Mouse (Mus musculus): Measurements from ENCODE around the gene Styxl1. TPM values are rescaled to one million over a fixed set of nuclear protein-coding genes. Genes with fewer than 3 reads are reported as not detected.

The Styxl1 gene
- 0.14 TPM in 2 replicates for polyA plus RNA-seq (2016; fragmentation: Nextera tagmentation; extraction: Ambion mirVana)

GRCm38 (mm10) chr5:135777796-135778470 is at the start of gene Styxl1:
Gene Styxl1, minus strand, starts transcription at chr5:135778385.
- no peak for DNase-seq (ENCODE audit: low spot score)
- WGBS = under 1% methylated on average over 45 of the region's 45 CpGs
- H3K27ac ChIP-seq = peak within 1 kb of the TSS; percentile 98
- no peaks in the 10 kb centered on the region for H3K27me3 ChIP-seq (ENCODE audit: insufficient read depth, poor library complexity, severe bottlenecking)
- H3K9me3 ChIP-seq = no peaks in the 10 kb centered on the region
- peak within 1 kb of the TSS; percentile 91 for H3K4me3 ChIP-seq
- H3K4me1 ChIP-seq = peaks cover 22% of the 10 kb centered on the region
- peaks cover 24% of the 10 kb centered on the region for H3K36me3 ChIP-seq

- Histone ChIP-seq H3K27ac (no peak overlapping the region), H3K27me3 (ENCODE audit: insufficient read depth, poor library complexity, severe bottlenecking) (peaks cover 26% of the 10 kb centered on the region), H3K4me1 (no peaks in the 10 kb centered on the region; the same call in 1 of the 2 replicates), H3K4me3 (no peak overlapping the region), H3K36me3 (no peaks in the 10 kb centered on the region), H3K9me3 (no peaks in the 10 kb centered on the region)
- 44% methylated on average over 6 of the region's 6 CpGs for WGBS
- no peak for DNase-seq (ENCODE audit: low spot score)
Measured at GRCm38 (mm10) chr5:135826225-135826624, 48.0 kb upstream of the Styxl1 start.

GRCm38 (mm10) chr5:135824517-135824916 is 46.3 kb upstream of the Styxl1 start:
- 49% methylated on average over 3 of the region's 3 CpGs for WGBS
- peaks cover 43% of the 10 kb centered on the region for H3K27me3 ChIP-seq (ENCODE audit: insufficient read depth, poor library complexity, severe bottlenecking)
- H3K36me3 ChIP-seq = no peaks in the 10 kb centered on the region
- H3K4me1 ChIP-seq = no peaks in the 10 kb centered on the region; the same call in 1 of the 2 replicates
- no peak for DNase-seq (ENCODE audit: low spot score)
- no peak overlapping the region for H3K4me3 ChIP-seq
- H3K9me3 ChIP-seq = no peaks in the 10 kb centered on the region
- no peak overlapping the region for H3K27ac ChIP-seq

GRCm38 (mm10) chr5:135822316-135822944 is 44.2 kb upstream of the Styxl1 start:
- no peaks in the 10 kb centered on the region; the same call in 1 of the 2 replicates for H3K4me1 ChIP-seq
- peaks cover 59% of the 10 kb centered on the region for H3K27me3 ChIP-seq (ENCODE audit: insufficient read depth, poor library complexity, severe bottlenecking)
- H3K27ac ChIP-seq = no peak overlapping the region
- H3K36me3 ChIP-seq = no peaks in the 10 kb centered on the region
- H3K4me3 ChIP-seq = no peak overlapping the region
- no peaks in the 10 kb centered on the region for H3K9me3 ChIP-seq
- WGBS = 35% methylated on average over 7 of the region's 7 CpGs
- no peak for DNase-seq (ENCODE audit: low spot score)

DNA sequence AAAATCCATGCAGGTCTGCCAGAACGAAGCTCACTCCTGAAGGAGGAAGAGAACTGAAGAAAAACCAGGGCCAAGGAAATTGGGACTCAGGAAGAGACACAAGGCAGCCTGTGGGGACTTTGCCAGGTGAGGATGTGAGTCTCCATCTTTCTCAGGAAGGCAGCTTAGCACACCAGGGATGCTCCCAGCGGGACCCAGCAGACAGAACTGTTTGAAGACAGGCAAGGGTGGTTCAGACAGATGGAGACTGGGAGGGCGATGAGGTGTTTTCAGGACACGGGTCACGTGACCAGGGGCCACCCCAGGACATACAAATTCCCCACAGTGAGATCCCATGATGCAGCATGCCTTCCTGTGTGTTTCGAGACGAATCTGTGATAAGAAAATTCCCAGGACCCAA is 40.3 kb upstream of the Styxl1 start:
- H3K4me3 ChIP-seq = no peak overlapping the region
- WGBS = 34% methylated on average over 7 of the region's 7 CpGs
- no peak overlapping the region for H3K27ac ChIP-seq
- H3K27me3 ChIP-seq (ENCODE audit: insufficient read depth, poor library complexity, severe bottlenecking) = peaks cover 53% of the 10 kb centered on the region
- no peak for DNase-seq (ENCODE audit: low spot score)
- no peaks in the 10 kb centered on the region for H3K9me3 ChIP-seq
- H3K4me1 ChIP-seq = no peaks in the 10 kb centered on the region
- no peaks in the 10 kb centered on the region for H3K36me3 ChIP-seq

DNA sequence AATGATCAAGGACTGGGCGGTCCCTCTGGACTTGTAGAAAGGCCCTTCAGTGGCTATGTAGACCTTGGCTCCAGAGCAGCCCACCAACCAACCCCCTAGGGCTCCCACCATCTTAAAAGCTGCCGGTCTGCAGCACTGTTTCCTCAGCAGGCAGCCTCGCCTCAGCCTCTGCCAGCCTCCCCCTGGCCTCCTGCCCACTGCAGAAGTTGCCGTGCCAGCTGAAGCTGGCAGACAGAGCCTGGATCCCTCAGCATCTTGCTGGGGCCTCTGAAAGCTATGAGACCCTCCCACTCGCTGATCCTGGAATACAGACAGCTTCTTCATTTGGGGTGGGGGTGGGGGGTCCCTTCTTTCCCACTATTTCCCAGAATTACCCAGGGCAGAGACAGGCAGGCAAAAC is 34.8 kb upstream of the Styxl1 start:
- H3K4me1 ChIP-seq = no peaks in the 10 kb centered on the region
- H3K9me3 ChIP-seq = no peaks in the 10 kb centered on the region
- 61% methylated on average over 5 of the region's 5 CpGs for WGBS
- DNase-seq (ENCODE audit: low spot score) = no peak
- H3K27me3 ChIP-seq (ENCODE audit: insufficient read depth, poor library complexity, severe bottlenecking) = peaks cover 11% of the 10 kb centered on the region; the same call in 1 of the 2 replicates
- H3K27ac ChIP-seq = no peak overlapping the region
- no peaks in the 10 kb centered on the region for H3K36me3 ChIP-seq
- no peak overlapping the region for H3K4me3 ChIP-seq

GRCm38 (mm10) chr5:135807263-135807637 is 29.1 kb upstream of the Styxl1 start:
- H3K9me3 ChIP-seq = no peaks in the 10 kb centered on the region
- 40% methylated on average over 3 of the region's 3 CpGs for WGBS
- no peak overlapping the region for H3K27ac ChIP-seq
- H3K4me3 ChIP-seq = no peak overlapping the region
- H3K27me3 ChIP-seq (ENCODE audit: insufficient read depth, poor library complexity, severe bottlenecking) = peaks cover 25% of the 10 kb centered on the region
- H3K4me1 ChIP-seq = peaks cover 7% of the 10 kb centered on the region; the same call in 1 of the 2 replicates
- no peak for DNase-seq (ENCODE audit: low spot score)
- H3K36me3 ChIP-seq = no peaks in the 10 kb centered on the region

DNA sequence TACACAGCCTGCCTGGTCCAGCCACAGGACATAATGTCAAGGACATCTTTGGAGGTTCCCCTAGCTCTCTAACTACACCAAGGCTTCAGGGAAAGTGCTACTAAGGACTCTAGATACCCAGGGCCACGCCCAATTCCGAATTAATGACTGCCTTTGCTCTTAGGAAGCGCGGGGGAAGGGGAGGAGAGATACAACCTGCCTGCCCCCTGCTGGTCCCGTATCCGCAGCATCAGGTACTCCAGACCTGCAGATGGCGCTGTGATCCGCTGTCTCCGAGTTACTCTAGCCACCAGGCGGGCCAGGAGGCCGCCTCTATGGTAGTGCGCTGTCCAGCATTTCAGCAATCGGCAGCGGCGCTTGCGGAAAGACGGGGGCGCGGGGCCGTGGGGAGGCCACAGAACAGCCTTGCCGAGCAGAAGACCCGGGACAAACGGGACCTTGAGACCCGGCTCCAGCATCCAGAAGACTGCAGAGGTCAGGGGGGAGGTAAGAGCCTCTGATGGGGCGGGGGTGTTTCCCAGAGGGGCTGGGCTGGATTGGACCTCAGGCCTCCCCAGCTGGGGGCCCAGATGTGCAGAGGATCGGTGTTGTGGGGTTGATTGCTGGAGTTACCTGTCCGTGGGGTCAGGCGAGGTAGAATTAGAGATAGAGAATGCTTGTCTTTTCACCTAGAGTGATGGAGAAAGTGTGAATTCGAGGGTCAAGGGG is 28.5 kb upstream of the Styxl1 start, which contains the start of gene Srrm3:
Gene Srrm3 (plus strand): TSS at position 336 of the 708 bp plus-strand sequence.
- H3K4me3 ChIP-seq = no peak within 1 kb of the TSS
- no peaks in the 10 kb centered on the region for H3K9me3 ChIP-seq
- DNase-seq (ENCODE audit: low spot score) = peak; percentile 93
- peaks cover 29% of the 10 kb centered on the region for H3K27me3 ChIP-seq (ENCODE audit: insufficient read depth, poor library complexity, severe bottlenecking)
- H3K36me3 ChIP-seq = no peaks in the 10 kb centered on the region
- no peak within 1 kb of the TSS for H3K27ac ChIP-seq
- peaks cover 8% of the 10 kb centered on the region for H3K4me1 ChIP-seq
- WGBS = 7% methylated on average over 29 of the region's 29 CpGs

DNA sequence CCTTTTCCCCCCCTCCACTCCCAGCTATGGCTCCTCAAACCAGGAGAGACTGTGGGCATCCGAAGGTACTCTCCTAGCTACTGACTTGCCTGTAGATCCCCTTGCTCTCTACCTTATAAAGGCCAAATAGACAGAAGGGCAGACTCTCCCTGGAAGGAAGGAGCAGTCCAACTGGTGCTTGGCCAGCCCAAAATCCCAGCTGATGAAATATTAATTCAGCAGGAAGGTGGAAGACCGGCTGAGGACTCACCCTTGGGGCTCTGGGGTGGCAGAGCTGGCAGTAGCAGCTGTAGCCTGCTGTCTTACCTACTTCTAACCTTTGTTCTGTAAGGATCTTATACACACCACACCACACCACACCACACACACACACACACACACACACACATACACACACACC is 26.6 kb upstream of the Styxl1 start:
- WGBS = 73% methylated on average over 2 of the region's 2 CpGs
- H3K36me3 ChIP-seq = no peaks in the 10 kb centered on the region
- peaks cover 23% of the 10 kb centered on the region for H3K4me1 ChIP-seq
- H3K4me3 ChIP-seq = no peak overlapping the region
- no peaks in the 10 kb centered on the region for H3K9me3 ChIP-seq
- DNase-seq (ENCODE audit: low spot score) = no peak
- H3K27ac ChIP-seq = no peak overlapping the region
- peaks cover 37% of the 10 kb centered on the region for H3K27me3 ChIP-seq (ENCODE audit: insufficient read depth, poor library complexity, severe bottlenecking)

- no peak for DNase-seq (ENCODE audit: low spot score)
- 70% methylated on average over 4 of the region's 4 CpGs for WGBS
Measured at GRCm38 (mm10) chr5:135803676-135804075, 25.5 kb upstream of the Styxl1 start.

DNA sequence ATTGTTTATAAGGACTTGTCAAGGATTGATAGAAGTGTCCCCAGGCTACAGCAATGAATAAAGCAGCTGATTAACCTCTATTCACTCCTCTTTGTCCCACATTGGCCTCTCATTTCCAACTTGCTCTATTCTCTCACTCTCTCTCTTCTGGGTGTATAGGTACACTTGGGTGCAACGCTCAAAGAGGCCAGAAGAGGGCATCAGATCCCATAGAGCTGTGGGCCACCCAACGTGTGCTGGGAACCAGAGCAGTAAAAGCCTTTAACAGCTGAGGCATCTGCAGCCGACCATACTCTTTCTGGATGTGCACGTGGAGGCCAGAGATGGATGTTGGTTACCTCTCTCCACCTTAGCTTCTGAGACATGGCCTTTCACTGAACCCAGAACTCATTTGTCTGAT is 24.9 kb upstream of the Styxl1 start:
- WGBS = 58% methylated on average over 4 of the region's 4 CpGs
- no peaks in the 10 kb centered on the region for H3K9me3 ChIP-seq
- H3K4me3 ChIP-seq = no peak overlapping the region
- DNase-seq (ENCODE audit: low spot score) = no peak
- H3K4me1 ChIP-seq = peaks cover 23% of the 10 kb centered on the region
- no peak overlapping the region for H3K27ac ChIP-seq
- H3K36me3 ChIP-seq = no peaks in the 10 kb centered on the region
- H3K27me3 ChIP-seq (ENCODE audit: insufficient read depth, poor library complexity, severe bottlenecking) = peaks cover 37% of the 10 kb centered on the region

More at GRCm38 (mm10) chr5:135803676-135804075, 25.5 kb upstream of the Styxl1 start:
- Histone ChIP-seq H3K27ac (no peak overlapping the region), H3K27me3 (ENCODE audit: insufficient read depth, poor library complexity, severe bottlenecking) (peaks cover 37% of the 10 kb centered on the region), H3K36me3 (no peaks in the 10 kb centered on the region), H3K9me3 (no peaks in the 10 kb centered on the region), H3K4me1 (peaks cover 23% of the 10 kb centered on the region), H3K4me3 (no peak overlapping the region)

DNA sequence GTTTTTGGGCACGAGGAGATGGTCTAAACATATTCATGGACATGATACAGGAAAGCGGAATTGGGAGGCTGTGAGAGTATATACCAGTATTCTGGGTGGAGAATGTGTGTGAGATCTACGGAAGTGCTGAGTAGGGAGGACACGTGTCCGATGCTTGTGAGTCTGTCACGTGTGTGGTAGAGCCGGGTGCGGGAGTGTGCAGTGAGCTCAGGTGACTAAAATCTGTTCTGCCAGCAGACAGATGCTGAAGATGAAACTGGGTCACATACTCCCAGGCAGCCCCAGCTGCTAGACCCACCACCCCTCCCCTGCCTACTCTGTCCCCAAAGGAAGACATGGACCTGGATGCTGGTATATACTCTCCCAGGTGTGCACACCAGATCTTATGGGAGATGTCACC is 24.5 kb upstream of the Styxl1 start:
- 83% methylated on average over 8 of the region's 8 CpGs for WGBS
- DNase-seq (ENCODE audit: low spot score) = no peak
- Histone ChIP-seq H3K9me3 (no peaks in the 10 kb centered on the region), H3K4me1 (peaks cover 23% of the 10 kb centered on the region), H3K36me3 (no peaks in the 10 kb centered on the region), H3K4me3 (no peak overlapping the region), H3K27me3 (ENCODE audit: insufficient read depth, poor library complexity, severe bottlenecking) (peaks cover 37% of the 10 kb centered on the region), H3K27ac (no peak overlapping the region)

DNA sequence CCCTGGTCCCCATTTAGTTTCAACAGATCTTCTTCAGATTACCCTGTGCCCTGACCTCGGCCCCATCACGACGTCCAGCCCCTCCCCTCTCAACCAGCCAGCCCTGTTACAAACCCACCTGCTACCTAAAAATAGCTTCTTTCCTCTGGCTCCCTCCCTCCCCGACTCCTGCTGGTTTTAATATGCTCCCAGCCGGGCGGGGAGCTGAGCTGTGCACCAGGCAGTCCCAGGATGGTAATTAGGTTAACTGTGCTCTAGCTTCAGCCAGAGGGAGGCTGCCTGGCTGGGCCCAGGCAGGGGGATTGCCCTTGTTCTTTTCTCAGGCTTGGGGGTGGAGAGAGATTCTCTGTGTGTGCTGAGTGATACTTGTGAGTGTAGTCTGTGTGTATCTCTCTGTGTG is 22.7 kb upstream of the Styxl1 start:
- Histone ChIP-seq H3K4me1 (peaks cover 17% of the 10 kb centered on the region), H3K4me3 (0 out of 2 replicates have a peak overlapping the region, but pooled peaks have one; percentile 7), H3K9me3 (no peaks in the 10 kb centered on the region), H3K27me3 (ENCODE audit: insufficient read depth, poor library complexity, severe bottlenecking) (peaks cover 29% of the 10 kb centered on the region), H3K36me3 (no peaks in the 10 kb centered on the region), H3K27ac (peak overlapping the region; percentile 53)
- 2% methylated on average over 6 of the region's 6 CpGs for WGBS
- no peak for DNase-seq (ENCODE audit: low spot score)

Measured in heart, embryonic 10.5 days (tissue).